ENCODE assay signal across 8 mouse cellular contexts in genomic region chr1:136394506-136394905, GRCm38 (mm10). TPM values are rescaled to one million over a fixed set of nuclear protein-coding genes. Genes with fewer than 3 reads are reported as not detected.
DNase-seq lines count a peak whose midpoint lies in the region; ATAC-seq and TF ChIP-seq lines count a peak whose summit lies in the region.

No protein-coding gene starts in this region.

- H3K9ac ChIP-seq in lung, embryonic 14.5 days: no peak overlapping the region
- H3K9ac ChIP-seq in embryonic facial prominence, embryonic 15.5 days: no peak overlapping the region
- no peak overlapping the region for H3K9ac ChIP-seq in heart, embryonic 15.5 days
- no peak overlapping the region for H3K9ac ChIP-seq in limb, embryonic 11.5 days (ENCODE audit: low read length)
- no peak overlapping the region for H3K9ac ChIP-seq in intestine, postnatal 0 days (ENCODE audit: low read depth, low read length)

- no peak for TF ChIP-seq CTCF in lung, embryonic 14.5 days (IDR thresholded peaks at IDR 0.05; ENCODE audit: low read depth)
- no peak for TF ChIP-seq CTCF in intestine, postnatal 0 days (IDR thresholded peaks at IDR 0.05; ENCODE audit: low read depth)
- no peak for TF ChIP-seq CTCF in left cerebral cortex, adult 2 months (IDR thresholded peaks at IDR 0.05)

- WGBS in lung, embryonic 14.5 days: 32% methylated on average over 10 of the region's 10 CpGs
- whole genome bisulfite sequencing in embryonic facial prominence, embryonic 15.5 days: 33% methylated on average over 10 of the region's 10 CpGs
- WGBS in heart, embryonic 15.5 days: 33% methylated on average over 10 of the region's 10 CpGs
- WGBS in limb, embryonic 11.5 days: 36% methylated on average over 10 of the region's 10 CpGs
- 40% methylated on average over 10 of the region's 10 CpGs for WGBS in intestine, postnatal 0 days

- H3K4me2 ChIP-seq in lung, embryonic 14.5 days: no peak overlapping the region
- no peak overlapping the region for H3K4me2 ChIP-seq in embryonic facial prominence, embryonic 15.5 days (replicated peaks)
- H3K4me2 ChIP-seq in heart, embryonic 15.5 days: 0 out of 2 replicates have a peak overlapping the region, but pooled peaks have one; percentile 3
- H3K4me2 ChIP-seq in limb, embryonic 11.5 days (ENCODE audit: low read depth, severe bottlenecking): no peak overlapping the region
- H3K4me2 ChIP-seq in intestine, postnatal 0 days (replicated peaks; ENCODE audit: low read depth): no peak overlapping the region

- H3K36me3 ChIP-seq in lung, embryonic 14.5 days (ENCODE audit: insufficient read depth): no peaks in the 10 kb centered on the region
- no peaks in the 10 kb centered on the region for H3K36me3 ChIP-seq in embryonic facial prominence, embryonic 15.5 days
- no peaks in the 10 kb centered on the region for H3K36me3 ChIP-seq in heart, embryonic 15.5 days
- H3K36me3 ChIP-seq in limb, embryonic 11.5 days (ENCODE audit: control insufficient read depth, insufficient read depth, low read length): no peaks in the 10 kb centered on the region
- H3K36me3 ChIP-seq in intestine, postnatal 0 days (ENCODE audit: control insufficient read depth, insufficient read depth): no peaks in the 10 kb centered on the region

- ATAC-seq in lung, embryonic 14.5 days (ENCODE audit: insufficient read depth): no peak; the same call in 1 of the 2 replicates
- peak; percentile 67; the same call in 1 of the 2 replicates for ATAC-seq in embryonic facial prominence, embryonic 15.5 days (ENCODE audit: insufficient number of reproducible peaks, low FRiP score, low TSS enrichment, low read depth)
- ATAC-seq in heart, embryonic 15.5 days (replicated peaks; ENCODE audit: insufficient number of reproducible peaks, insufficient read depth, low FRiP score, low read depth): no peak
- no peak for ATAC-seq in limb, embryonic 11.5 days (ENCODE audit: insufficient number of reproducible peaks, low FRiP score, low TSS enrichment, low read depth)
- ATAC-seq in intestine, postnatal 0 days: no peak

- intact Hi-C loops in left cerebral cortex, adult 2 months (cut with DNase I): no loop called here

- no peak overlapping the region for H3K27ac ChIP-seq in lung, embryonic 14.5 days (ENCODE audit: low read depth)
- H3K27ac ChIP-seq in embryonic facial prominence, embryonic 15.5 days (replicated peaks): no peak overlapping the region
- H3K27ac ChIP-seq in heart, embryonic 15.5 days: no peak overlapping the region
- no peak overlapping the region for H3K27ac ChIP-seq in limb, embryonic 11.5 days (replicated peaks; ENCODE audit: low read depth, low read length)
- no peak overlapping the region for H3K27ac ChIP-seq in intestine, postnatal 0 days (ENCODE audit: low read depth, low read length)
- H3K27ac ChIP-seq in left cerebral cortex, adult 2 months: no peak overlapping the region

- no peaks in the 10 kb centered on the region for H3K4me1 ChIP-seq in lung, embryonic 14.5 days (ENCODE audit: insufficient read depth)
- H3K4me1 ChIP-seq in embryonic facial prominence, embryonic 15.5 days: 0 out of 2 replicates have a peak, but pooled peaks cover 3% of the 10 kb centered on the region
- H3K4me1 ChIP-seq in heart, embryonic 15.5 days (replicated peaks): no peaks in the 10 kb centered on the region
- H3K4me1 ChIP-seq in limb, embryonic 11.5 days (ENCODE audit: control insufficient read depth, insufficient read depth, low read length): no peaks in the 10 kb centered on the region
- H3K4me1 ChIP-seq in intestine, postnatal 0 days (replicated peaks; ENCODE audit: control insufficient read depth, insufficient read depth, low read length): no peaks in the 10 kb centered on the region

- peak; percentile 82 for DNase-seq in lung, embryonic 14.5 days
- no peak for DNase-seq in lung, adult 18-20 months
- DNase-seq in limb, embryonic 11.5 days (ENCODE audit: low spot score): peak; percentile 46
- peak; percentile 17 for DNase-seq in naive thymus-derived CD4-positive, alpha-beta T cell, adult 2 months (ENCODE audit: low read depth)
- no peak for DNase-seq in left cerebral cortex, adult 2 months (ENCODE audit: extremely low spot score in 1 of 2, low spot score in 2 of 2)

- no peak overlapping the region for H3K4me3 ChIP-seq in lung, embryonic 14.5 days (ENCODE audit: low read depth, low read length)
- no peak overlapping the region for H3K4me3 ChIP-seq in embryonic facial prominence, embryonic 15.5 days (replicated peaks)
- no peak overlapping the region for H3K4me3 ChIP-seq in heart, embryonic 15.5 days
- no peak overlapping the region for H3K4me3 ChIP-seq in limb, embryonic 11.5 days (ENCODE audit: low read depth, low read length)
- no peak overlapping the region for H3K4me3 ChIP-seq in intestine, postnatal 0 days (ENCODE audit: low read depth, low read length)
- H3K4me3 ChIP-seq in left cerebral cortex, adult 2 months: no peak overlapping the region

- H3K27me3 ChIP-seq in lung, embryonic 14.5 days (ENCODE audit: insufficient read depth, low read length): no peaks in the 10 kb centered on the region
- no peaks in the 10 kb centered on the region for H3K27me3 ChIP-seq in embryonic facial prominence, embryonic 15.5 days
- H3K27me3 ChIP-seq in heart, embryonic 15.5 days: no peaks in the 10 kb centered on the region
- no peaks in the 10 kb centered on the region for H3K27me3 ChIP-seq in limb, embryonic 11.5 days (ENCODE audit: control insufficient read depth, insufficient read depth, low read length)
- no peaks in the 10 kb centered on the region; the same call in 1 of the 2 replicates for H3K27me3 ChIP-seq in intestine, postnatal 0 days (replicated peaks; ENCODE audit: control insufficient read depth, insufficient read depth, low read length)

- no peaks in the 10 kb centered on the region for H3K9me3 ChIP-seq in lung, embryonic 14.5 days (ENCODE audit: low read depth, low read length)
- no peaks in the 10 kb centered on the region for H3K9me3 ChIP-seq in embryonic facial prominence, embryonic 15.5 days (replicated peaks)
- H3K9me3 ChIP-seq in heart, embryonic 15.5 days (replicated peaks): no peaks in the 10 kb centered on the region
- no peaks in the 10 kb centered on the region for H3K9me3 ChIP-seq in limb, embryonic 11.5 days (ENCODE audit: control insufficient read depth, low read length)
- no peaks in the 10 kb centered on the region for H3K9me3 ChIP-seq in intestine, postnatal 0 days (ENCODE audit: control insufficient read depth)

RNA-seq across cellular contexts. Expression of gene Ddx59, which starts 20.6 kb away (rescaled TPM):
- polyA plus RNA-seq in lung, embryonic 14.5 days (2014; fragmentation: Nextera tagmentation; extraction: Ambion mirVana): 16.4 and 17.8 TPM in 2 replicates
- 19.7 and 20.3 TPM in 2 replicates for polyA plus RNA-seq in embryonic facial prominence, embryonic 15.5 days (2015; fragmentation: Nextera tagmentation; extraction: Ambion mirVana)
- 11.8 and 12.2 TPM in 2 replicates for polyA plus RNA-seq in heart, embryonic 15.5 days (2015; fragmentation: Nextera tagmentation; extraction: Ambion mirVana)
- 19.2 and 19.5 TPM in 2 replicates for polyA plus RNA-seq in limb, embryonic 11.5 days (2014; fragmentation: Nextera tagmentation; extraction: Ambion mirVana)
- polyA plus RNA-seq in intestine, postnatal 0 days (2015; fragmentation: Nextera tagmentation; extraction: Ambion mirVana): 6.0 and 6.8 TPM in 2 replicates
- total RNA-seq in left cerebral cortex, adult 2 months (2021): 10 to 100 TPM in 1 of 2 experiments, 1 to 10 TPM in 1; 8.9 to 11.7 TPM

RNA-seq across cellular contexts. Expression of gene Camsap2, which starts 48.6 kb away (rescaled TPM):
- polyA plus RNA-seq in lung, embryonic 14.5 days (2014; fragmentation: Nextera tagmentation; extraction: Ambion mirVana): 18.2 and 20.0 TPM in 2 replicates
- 11.2 and 12.4 TPM in 2 replicates for polyA plus RNA-seq in embryonic facial prominence, embryonic 15.5 days (2015; fragmentation: Nextera tagmentation; extraction: Ambion mirVana)
- 5.6 and 6.0 TPM in 2 replicates for polyA plus RNA-seq in heart, embryonic 15.5 days (2015; fragmentation: Nextera tagmentation; extraction: Ambion mirVana)
- polyA plus RNA-seq in limb, embryonic 11.5 days (2014; fragmentation: Nextera tagmentation; extraction: Ambion mirVana): 20.1 and 20.6 TPM in 2 replicates
- polyA plus RNA-seq in intestine, postnatal 0 days (2015; fragmentation: Nextera tagmentation; extraction: Ambion mirVana): 3.3 and 3.6 TPM in 2 replicates
- total RNA-seq in left cerebral cortex, adult 2 months (2021): 100 to 1,000 TPM; 137 to 142 TPM

Comparison
In these comparisons a context has a peak if more than half of its experiments do, and no peak if none do; other contexts are left out.
1. DNase-seq: peak in lung, embryonic 14.5 days (single experiment), limb, embryonic 11.5 days (single experiment) and naive thymus-derived CD4-positive, alpha-beta T cell, adult 2 months (single experiment); none in lung, adult 18-20 months (0 of 2) and left cerebral cortex, adult 2 months (0 of 2).